Mouse (Mus musculus): ENCODE results near the gene Eif3l. TPM values are rescaled to one million over a fixed set of nuclear protein-coding genes. Genes with fewer than 3 reads are reported as not detected.
A peak's percentile ranks its signal among the peaks of the same experiment; 100 is the strongest.

The Eif3l gene
- total and polyA plus RNA-seq, 3 experiments = 301 to 442 (median 394) TPM

- Histone ChIP-seq H3K27ac (ENCODE audit: control insufficient read depth, low read depth, low read length) (no peak overlapping the region), H3K9me3 (replicated peaks; ENCODE audit: insufficient read depth, low read length) (no peaks in the 10 kb centered on the region), H3K79me2 (ENCODE audit: control insufficient read depth, insufficient read depth, low read length, poor library complexity) (no peaks in the 10 kb centered on the region; the same call in 1 of the 2 replicates), H3K9ac (ENCODE audit: control insufficient read depth, low read depth, low read length, poor library complexity, severe bottlenecking) (no peak overlapping the region), H3K27me3 (ENCODE audit: control insufficient read depth in 1 of 2, insufficient read depth in 2 of 2, low read length in 2 of 2) (no peaks in the 10 kb centered on the region), H3K4me3 (ENCODE audit: control insufficient read depth in 1 of 2, insufficient read depth in 1 of 2, low read depth in 2 of 2, low read length in 2 of 2) (peak overlapping the region in 1 of 2 experiments; percentile 16; a peak in 1 of 4 replicates), H3K36me3 (ENCODE audit: control insufficient read depth in 1 of 2, insufficient read depth in 2 of 2, low read length in 2 of 2) (peaks cover 0 to 6% of the 10 kb centered on the region in 2 experiments; a peak in 3 of 4 replicates), H3K4me1 (ENCODE audit: control insufficient read depth in 1 of 2, insufficient read depth in 2 of 2, low read length in 2 of 2) (peaks cover 3 to 8% of the 10 kb centered on the region in 2 experiments; a peak in 3 of 4 replicates)
- no peak for TF ChIP-seq ZNF384 (IDR thresholded peaks at IDR 0.05; ENCODE audit: low read depth, low read length)
- TF ChIP-seq MAX (IDR thresholded peaks at IDR 0.05; ENCODE audit: low read length) = no peak
- TF ChIP-seq ZKSCAN1 (IDR thresholded peaks at IDR 0.05; ENCODE audit: low read depth, low read length) = no peak
- no peak for TF ChIP-seq CHD1 (IDR thresholded peaks at IDR 0.05; ENCODE audit: low read depth, low read length)
- no peak for TF ChIP-seq ZMIZ1 (IDR thresholded peaks at IDR 0.05; ENCODE audit: low read depth, low read length)
- TF ChIP-seq GABPA (IDR thresholded peaks at IDR 0.05; ENCODE audit: low read depth, low read length) = no peak
- no peak for TF ChIP-seq UBTF (IDR thresholded peaks at IDR 0.05; ENCODE audit: borderline replicate concordance, insufficient read depth, low read depth, low read length)
- TF ChIP-seq TAL1 (IDR thresholded peaks at IDR 0.05; ENCODE audit: low read length) = no peak
- TF ChIP-seq E2F4 (IDR thresholded peaks at IDR 0.05; ENCODE audit: borderline replicate concordance, low read depth, low read length) = no peak
- TF ChIP-seq POLR2A (IDR thresholded peaks at IDR 0.05; ENCODE audit: control insufficient read depth in 1 of 2, insufficient read depth in 1 of 2, low read depth in 1 of 2, low read length in 2 of 2, poor library complexity in 1 of 2) = no peak
- no peak for TF ChIP-seq USF2 (IDR thresholded peaks at IDR 0.05; ENCODE audit: borderline replicate concordance in 1 of 2, insufficient read depth in 1 of 2, low read depth in 1 of 2, low read length in 2 of 2)
- no peak for TF ChIP-seq ELF1 (IDR thresholded peaks at IDR 0.05; ENCODE audit: low read depth, low read length)
- TF ChIP-seq SIN3A (IDR thresholded peaks at IDR 0.05; ENCODE audit: low read length) = no peak
- TF ChIP-seq MAZ (IDR thresholded peaks at IDR 0.05; ENCODE audit: low read depth, low read length) = no peak
- no peak for TF ChIP-seq POLR2AphosphoS2 (IDR thresholded peaks at IDR 0.05; ENCODE audit: low read length)
- no peak for TF ChIP-seq KAT2A (conservative IDR thresholded peaks at IDR 0.05; ENCODE audit: low read depth, low read length)
- TF ChIP-seq RCOR1 (IDR thresholded peaks at IDR 0.05; ENCODE audit: low read depth, low read length) = no peak
- no peak for DNase-seq (ENCODE audit: low read depth, low spot score)
Measured at GRCm38 (mm10) chr15:79110528-79110927, 35.5 kb downstream of the Eif3l start.

GRCm38 (mm10) chr15:79111774-79112173 is 36.8 kb downstream of the Eif3l start:
- TF ChIP-seq SMC3 (IDR thresholded peaks at IDR 0.05; ENCODE audit: low read depth, low read length) (no peak), GATA1 (IDR thresholded peaks at IDR 0.05; ENCODE audit: low read depth, low read length) (peak; percentile 12; the same call in 1 of the 2 replicates)
- peak; percentile 73 for DNase-seq (ENCODE audit: low read depth, low spot score)
- Histone ChIP-seq H3K9me3 (replicated peaks; ENCODE audit: insufficient read depth, low read length) (no peaks in the 10 kb centered on the region), H3K36me3 (ENCODE audit: control insufficient read depth in 1 of 2, insufficient read depth in 2 of 2, low read length in 2 of 2) (peaks cover 0 to 6% of the 10 kb centered on the region in 2 experiments; a peak in 3 of 4 replicates), H3K4me1 (ENCODE audit: control insufficient read depth in 1 of 2, insufficient read depth in 2 of 2, low read length in 2 of 2) (peaks cover 3 to 8% of the 10 kb centered on the region in 2 experiments; a peak in 3 of 4 replicates), H3K79me2 (ENCODE audit: control insufficient read depth, insufficient read depth, low read length, poor library complexity) (no peaks in the 10 kb centered on the region; the same call in 1 of the 2 replicates), H3K27me3 (ENCODE audit: control insufficient read depth in 1 of 2, insufficient read depth in 2 of 2, low read length in 2 of 2) (no peaks in the 10 kb centered on the region), H3K4me3 (ENCODE audit: control insufficient read depth in 1 of 2, insufficient read depth in 1 of 2, low read depth in 2 of 2, low read length in 2 of 2) (no peak overlapping the region), H3K9ac (ENCODE audit: control insufficient read depth, low read depth, low read length, poor library complexity, severe bottlenecking) (no peak overlapping the region), H3K27ac (ENCODE audit: control insufficient read depth, low read depth, low read length) (no peak overlapping the region)
